Mouse (Mus musculus) cerebellum, postnatal 25 days (tissue): ENCODE data around the gene Plpp3.
"Not testable (repeated sequence)": the region's sequence is repeated elsewhere in the genome, so short reads cannot be mapped to it uniquely, and the experiment has no call there.

ENCODE experiments used
- DNase-seq, 2 experiments: peaks; one replicate each; pipeline ENCODE4 v3.0.0; 2021; ENCODE audit warnings: mixed read lengths in 2 of 2

Gene Plpp3

GRCm38 (mm10) chr4:105260893-105261769 lies 104.0 kb downstream of the Plpp3 start:
- no peak for DNase-seq

- DNase-seq: no peak
These were observed 105.2 kb downstream of the Plpp3 start for GRCm38 (mm10) chr4:105262358-105262757.

GRCm38 (mm10) chr4:105263600-105263999 lies 106.5 kb downstream of the Plpp3 start:
- no peak for DNase-seq

- no peak for DNase-seq
These were observed 107.9 kb downstream of the Plpp3 start for GRCm38 (mm10) chr4:105265041-105265440.

DNA sequence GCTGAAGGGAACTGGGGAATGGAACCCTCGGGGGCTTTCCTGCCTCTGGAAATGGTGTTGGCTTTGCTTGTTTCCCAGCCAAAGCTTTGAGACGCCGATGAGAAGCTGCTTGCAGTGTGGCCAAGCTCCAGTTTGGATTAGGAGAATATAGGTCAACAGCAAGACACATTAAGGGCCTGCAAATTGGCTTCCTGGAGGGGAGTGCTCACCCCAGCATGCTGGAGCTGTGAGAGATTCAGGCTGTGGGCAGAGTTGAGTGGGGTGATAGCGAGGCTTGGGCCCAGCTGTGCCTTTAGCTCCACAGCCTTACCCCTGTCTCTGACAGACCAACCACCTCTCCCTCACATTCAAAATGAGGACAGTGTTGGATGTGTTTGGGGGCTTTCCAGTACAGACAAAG lies 108.5 kb downstream of the Plpp3 start:
- DNase-seq: no peak

DNA sequence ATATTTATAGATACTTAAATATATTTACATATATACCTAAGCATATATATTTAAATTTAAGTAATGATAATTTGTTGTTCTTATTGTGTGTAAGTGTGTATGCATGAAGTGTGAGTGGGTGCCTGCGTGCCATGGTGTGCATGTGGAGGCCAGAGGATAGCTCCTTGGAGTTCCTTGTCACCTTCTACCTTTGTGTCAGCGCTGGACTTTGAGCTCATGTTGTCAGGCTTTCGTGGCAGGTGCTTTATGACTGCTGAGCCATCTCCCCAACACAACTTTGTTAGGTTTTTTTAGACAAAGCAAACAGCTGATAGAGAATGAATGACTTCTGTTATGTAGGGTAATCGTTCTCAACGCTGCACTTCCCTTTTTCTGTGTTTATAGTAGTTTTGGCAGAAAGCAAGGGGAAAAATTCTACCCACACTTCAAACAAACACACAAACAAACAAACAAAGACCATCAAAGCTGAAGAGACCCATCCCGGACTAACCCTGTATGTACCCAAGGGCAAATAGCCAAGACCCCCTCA lies 111.1 kb downstream of the Plpp3 start:
- DNase-seq: no peak

- DNase-seq: not testable (repeated sequence)
These were observed 112.3 kb downstream of the Plpp3 start for GRCm38 (mm10) chr4:105269398-105269797.

DNA sequence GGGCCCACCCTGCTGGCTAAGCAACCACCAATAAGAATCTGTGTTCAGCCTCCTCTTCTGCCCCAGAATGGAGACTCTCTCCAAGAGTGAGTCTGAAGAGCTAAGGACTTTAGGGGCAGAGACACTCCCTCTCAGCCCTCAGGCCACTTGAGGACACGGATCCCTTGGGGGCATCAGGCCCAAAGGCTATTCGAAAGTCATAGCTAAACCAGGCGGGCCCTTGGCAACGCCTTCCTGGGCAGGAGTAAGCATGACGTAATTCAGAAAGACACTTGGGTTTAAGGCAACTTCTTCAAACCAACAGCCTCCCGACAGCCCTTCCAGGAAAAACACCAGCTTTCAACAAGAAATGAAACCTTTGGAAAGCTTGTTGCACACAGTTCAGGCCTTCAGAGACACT lies 114.0 kb downstream of the Plpp3 start:
- no peak for DNase-seq

- DNase-seq: no peak
These were observed 115.9 kb downstream of the Plpp3 start for GRCm38 (mm10) chr4:105273034-105273433.

DNA sequence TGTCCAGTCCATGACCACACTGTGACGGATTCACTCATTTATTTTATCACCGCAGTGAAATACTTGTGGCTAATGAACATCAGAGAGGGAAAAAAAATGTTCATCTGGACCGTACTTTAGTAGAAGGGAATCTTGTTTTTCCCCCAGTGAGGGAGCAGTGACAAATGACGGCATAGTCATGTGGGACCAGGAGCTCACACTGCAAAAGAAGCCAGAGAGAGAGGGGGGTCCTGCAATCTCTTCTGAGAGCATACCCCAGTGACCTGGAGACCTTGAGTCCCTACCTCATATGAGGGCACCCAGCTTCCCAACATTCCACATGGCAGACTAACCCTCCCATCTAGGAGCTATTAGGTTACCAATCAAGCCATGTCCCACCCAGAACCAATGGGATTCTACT lies 116.3 kb downstream of the Plpp3 start:
- DNase-seq: no peak

DNA sequence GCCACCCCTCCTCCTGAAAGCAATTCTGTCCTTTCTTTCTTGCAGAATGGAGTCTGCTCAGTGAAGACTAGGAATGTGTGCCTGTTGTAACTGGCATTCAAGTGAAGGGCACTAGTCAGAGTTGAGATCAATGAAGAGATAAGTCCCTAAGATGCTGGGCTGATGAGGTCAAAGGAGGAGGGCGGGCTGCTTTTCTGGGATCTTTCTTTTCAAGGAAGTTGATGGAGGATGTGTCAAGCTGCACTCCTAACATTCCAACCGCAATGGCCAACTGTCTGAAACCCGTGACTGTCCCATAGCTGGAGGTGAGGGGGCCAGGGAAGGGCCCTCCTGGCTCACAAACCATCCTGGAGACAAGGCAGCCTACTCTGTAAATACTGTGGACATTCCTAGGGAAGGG lies 118.5 kb downstream of the Plpp3 start:
- no peak for DNase-seq

- no peak for DNase-seq
These were observed 119.1 kb downstream of the Plpp3 start for GRCm38 (mm10) chr4:105276062-105276795.

GRCm38 (mm10) chr4:105278161-105278560 lies 121.0 kb downstream of the Plpp3 start:
- no peak for DNase-seq

- no peak for DNase-seq
These were observed 121.6 kb downstream of the Plpp3 start for GRCm38 (mm10) chr4:105278571-105279410.

DNA sequence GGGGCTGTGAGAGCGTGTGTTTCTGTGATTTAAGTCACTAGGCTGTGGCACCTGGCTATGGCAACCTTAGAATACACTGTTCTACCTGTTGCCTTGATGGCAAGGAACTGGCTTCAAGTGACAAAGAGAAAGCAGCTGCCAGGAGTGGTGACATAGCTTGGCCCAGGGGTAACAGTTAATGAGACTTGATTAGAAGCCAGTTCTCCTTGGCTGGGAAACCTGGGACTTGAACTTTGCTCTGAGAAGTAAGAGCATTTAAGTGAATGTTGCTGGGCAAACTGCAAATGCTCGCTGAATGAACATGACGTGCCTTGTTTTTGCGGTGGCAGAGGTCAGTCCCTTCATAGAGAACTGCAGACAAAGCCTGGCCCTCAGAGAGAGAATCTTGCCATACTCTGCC lies 122.7 kb downstream of the Plpp3 start:
- no peak for DNase-seq

DNA sequence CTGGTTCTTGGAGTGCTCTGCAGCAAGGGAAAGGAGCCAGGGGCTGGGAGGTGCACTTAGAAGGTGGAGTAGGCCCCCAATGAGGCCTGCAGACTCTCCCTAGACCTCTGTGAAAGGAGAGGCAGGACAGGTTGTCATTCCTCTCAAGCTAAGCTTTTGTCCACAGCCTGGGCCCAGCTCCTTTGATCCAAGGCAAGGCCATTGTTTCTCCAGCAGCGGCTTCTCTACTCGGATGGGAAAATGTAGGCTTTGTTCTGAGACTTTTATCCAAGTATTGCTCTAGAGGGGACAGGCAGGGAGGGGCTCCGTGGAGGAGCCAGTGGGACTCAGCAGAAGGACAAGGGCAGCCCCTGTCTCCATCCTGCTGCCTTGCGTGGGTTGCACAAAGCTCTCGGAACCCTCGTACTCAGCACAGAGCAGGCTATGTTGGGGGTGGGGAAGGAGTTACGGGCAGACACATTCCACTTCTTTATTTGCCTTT lies 124.6 kb downstream of the Plpp3 start:
- no peak for DNase-seq
